Mouse (Mus musculus): ENCODE results near the gene Ttyh2.

The Ttyh2 gene

DNA sequence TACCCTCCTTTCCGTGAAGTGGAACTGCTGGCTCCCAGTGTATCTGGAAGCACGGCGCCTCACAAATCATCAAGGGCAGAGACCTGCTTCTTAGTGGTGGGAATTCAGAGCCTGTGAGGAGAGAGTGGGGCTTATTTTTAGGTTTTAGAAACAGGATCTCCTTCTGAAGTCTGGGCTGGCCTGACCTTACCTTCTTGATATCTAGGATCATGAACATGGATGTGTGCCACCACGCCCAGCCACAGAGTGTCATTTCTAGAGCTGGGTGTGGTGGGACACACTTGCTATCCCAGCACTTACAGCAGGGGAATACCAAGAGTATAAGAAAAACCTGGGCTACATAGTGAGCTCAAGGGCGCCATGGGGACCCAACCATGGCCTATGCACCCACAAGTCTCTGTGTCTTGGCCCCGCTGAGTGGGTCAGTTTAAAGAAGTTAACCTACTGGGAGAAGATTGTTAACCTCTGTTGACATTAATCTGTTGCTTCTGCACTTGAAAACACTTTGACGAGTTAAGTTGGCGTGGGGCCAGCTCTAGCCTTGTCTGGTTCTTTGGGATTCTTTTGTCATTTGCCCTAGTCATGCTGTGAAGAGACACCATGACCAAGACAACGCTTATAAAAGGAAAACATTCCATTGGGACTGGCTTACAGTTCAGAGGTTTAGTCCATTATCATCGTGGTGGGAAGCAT lies 7.9 kb downstream of the Ttyh2 start:
- DNase-seq = no peak

DNA sequence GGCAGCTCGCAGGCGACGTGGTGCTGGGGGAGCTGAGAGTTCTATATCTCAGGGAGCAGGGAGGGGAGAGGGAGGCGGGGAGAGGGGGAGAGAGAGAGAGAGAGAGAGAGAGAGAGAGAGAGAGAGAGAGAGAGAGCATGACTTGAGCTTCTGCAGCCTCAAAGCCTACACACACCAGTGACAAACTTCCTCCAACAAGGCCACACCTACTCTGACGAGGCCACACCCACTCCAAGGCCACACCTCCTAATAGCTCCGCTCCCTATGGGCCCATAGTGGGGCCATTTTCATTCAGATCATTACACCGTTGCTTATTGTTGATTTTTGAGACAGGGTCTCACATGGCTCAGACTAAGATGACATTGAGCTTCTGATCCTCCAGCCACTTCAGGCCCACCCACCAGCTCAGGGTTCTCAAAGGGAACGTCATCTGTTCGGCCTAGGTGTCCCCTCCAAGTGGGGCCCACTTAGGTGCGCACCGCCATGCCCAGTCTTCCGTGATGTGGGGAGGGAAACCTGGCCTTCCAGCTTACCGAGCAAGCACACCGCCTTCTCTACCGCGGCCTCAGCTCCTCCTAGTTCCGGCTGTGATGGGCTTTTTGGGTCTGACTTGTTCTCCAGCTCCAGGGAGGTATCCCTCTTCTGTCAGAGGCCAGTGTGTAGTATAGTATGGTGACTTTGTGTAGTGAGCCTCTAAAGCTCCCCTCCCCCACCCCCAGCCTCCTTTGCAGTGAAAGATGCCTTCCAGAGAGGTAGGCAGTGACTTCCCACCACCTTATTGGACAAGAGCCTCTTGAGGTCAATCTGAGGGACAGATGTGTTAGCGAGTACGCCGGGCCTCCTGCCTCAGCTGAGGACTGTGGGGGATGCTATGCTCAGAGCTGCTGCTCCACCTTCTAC lies 8.7 kb downstream of the Ttyh2 start:
- DNase-seq = no peak

DNA sequence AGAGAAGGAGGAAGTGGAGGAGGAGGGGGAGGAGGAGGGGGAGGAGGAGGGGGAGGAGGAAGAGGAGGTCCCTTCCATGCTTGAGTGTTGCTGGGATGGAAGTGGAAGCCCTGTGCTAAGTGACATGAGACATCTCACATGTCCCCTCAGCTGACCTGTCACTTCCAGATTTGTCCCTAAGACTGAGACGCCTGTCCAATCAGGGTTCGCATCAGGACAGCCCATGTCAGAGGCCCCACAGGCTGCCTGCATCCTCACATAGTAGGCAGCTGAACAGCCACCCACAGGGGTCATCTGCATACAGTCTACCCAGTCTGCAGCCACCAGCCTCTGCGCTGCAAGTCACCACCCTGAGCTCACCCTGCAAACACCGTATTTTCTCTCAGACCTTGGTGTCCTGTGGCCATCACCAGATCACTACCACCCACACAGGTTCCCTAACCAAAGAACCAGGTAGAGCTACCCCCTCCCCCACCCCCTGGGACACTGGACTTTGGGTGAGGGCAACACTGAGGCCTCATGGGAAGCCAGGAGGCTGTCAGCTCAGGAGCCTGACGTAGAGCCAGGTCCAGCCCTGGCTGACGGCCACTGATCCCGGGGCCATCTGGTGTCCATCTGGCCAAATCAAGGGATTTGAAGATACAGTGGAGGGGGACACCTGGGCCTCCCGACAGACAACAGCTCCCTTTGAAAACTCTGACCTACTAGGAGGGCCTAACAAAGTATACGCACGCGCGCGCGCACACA lies 9.6 kb downstream of the Ttyh2 start:
- DNase-seq = no peak

DNA sequence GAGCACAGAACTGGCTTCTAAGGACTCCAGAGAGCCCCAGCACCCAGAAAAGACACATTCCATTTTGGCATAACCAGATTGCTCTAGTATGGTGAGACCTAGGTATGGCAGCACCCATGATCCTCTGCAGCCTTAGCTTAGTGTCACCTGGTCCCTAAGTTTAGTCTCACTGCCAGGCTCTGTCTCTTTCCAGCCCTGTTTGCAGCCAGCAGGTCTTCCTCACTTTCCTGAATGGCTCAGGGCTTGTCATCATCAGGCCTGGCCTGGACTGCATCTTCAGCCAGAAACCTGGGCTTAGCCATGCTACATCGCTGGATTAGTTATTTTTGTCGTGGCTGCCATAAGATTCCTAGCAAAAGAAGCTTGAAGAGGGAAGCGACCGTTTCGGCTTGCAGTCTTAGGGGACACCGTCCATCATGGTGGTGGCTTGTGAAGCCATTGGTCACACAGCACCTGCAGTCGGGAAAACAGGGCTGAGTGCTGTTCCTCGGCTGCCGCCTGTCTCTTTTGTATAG lies 10.4 kb downstream of the Ttyh2 start:
- no peak for DNase-seq

DNA sequence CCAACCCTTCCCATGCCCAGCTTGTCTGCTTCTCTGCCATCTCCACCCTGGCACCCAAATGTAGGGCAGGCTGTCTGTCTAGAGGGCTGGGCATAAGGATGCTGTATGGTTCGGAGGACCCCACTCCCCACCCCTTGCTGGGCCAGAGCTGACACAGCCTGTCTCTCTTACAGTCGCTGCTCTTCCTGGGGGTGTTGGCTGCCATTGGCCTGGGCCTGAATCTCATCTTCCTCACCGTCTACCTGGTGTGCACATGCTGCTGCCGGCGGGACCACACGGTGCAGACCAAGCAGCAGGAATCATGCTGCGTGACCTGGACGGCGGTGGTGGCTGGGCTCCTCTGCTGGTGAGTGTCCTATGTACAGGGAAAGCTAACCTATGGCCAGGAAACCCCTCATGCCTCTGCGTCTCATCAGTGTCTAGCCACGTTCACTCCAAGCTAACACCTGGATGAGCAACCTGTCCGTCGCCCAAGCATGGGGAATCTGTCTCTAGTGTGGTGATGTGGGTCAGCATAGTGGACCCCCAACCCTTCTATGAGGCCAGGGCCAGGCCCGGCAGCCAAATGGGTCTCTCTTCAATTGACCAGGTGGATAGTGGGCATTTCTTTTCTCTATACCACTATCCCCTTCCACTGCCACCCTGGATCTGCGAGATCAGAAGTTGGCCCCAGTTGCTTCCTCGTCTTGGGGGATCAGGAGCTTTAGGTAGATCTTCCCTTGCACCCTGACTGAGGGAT lies 11.2 kb downstream of the Ttyh2 start:
- no peak for DNase-seq

DNA sequence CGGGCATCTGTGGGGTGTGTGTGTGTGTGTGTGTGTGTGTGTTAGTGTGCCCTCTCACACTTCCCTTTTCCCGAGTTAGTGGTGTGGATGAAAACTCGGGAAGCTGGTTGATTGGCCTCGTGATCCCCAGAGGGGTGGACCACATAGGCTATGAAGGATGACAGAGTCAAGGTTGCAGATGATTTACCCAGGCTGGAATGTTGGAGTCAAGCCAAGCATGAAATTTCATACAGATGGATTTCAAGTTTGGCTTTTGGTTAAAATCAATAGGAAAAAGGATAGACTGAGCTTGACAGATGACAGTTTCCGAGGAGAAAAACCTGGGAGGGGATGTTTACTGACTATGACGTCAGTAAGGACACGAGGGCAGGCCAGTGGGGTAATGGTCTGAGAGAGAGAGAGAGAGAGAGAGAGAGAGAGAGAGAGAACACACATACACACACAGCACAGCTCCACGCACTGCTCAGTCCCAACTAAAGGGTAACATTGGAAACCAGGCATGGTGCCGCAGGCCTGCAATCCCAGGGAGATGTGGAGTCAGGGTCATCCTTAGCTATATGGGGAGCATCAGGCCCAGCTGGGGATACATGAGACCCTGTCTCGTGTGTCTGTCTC lies 12.4 kb downstream of the Ttyh2 start:
- no peak for DNase-seq

DNA sequence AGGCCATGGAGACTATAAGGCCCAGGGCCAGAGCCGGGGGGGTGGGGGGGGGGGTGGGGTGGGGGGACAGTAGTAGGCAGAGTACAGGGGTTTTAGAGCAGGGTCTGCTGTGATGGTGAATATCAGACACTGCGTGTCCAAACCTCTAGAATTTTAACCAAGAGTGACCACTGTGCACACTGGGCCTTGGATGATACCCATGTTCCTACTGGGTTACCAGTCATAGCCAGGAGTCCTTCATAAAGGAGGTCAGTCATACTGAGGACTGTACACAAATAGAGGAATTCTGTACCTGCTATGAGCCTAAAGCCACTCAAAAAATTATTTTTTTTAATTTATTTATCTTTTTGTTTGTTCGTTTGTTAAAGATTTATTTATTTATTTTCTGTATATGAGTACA lies 13.5 kb downstream of the Ttyh2 start:
- DNase-seq = no peak

DNA sequence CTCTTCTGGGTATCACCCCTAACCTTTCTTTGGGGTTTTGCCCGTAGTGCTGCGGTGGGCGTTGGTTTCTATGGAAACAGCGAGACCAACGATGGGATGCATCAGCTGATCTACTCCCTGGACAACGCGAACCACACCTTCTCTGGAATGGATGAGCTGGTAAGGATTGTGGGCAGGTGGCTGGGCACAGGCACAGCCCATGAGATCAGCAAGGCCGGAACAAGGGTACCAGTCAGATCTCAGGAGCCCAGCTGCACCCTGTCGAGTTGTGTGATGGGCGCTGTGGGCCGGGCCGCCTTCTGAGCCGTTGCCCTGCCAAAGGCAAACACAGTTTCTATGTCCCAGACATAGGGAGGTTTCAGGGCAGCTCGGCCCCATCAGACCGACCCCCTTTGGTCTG lies 15.0 kb downstream of the Ttyh2 start:
- peak; percentile 43 for DNase-seq

DNA sequence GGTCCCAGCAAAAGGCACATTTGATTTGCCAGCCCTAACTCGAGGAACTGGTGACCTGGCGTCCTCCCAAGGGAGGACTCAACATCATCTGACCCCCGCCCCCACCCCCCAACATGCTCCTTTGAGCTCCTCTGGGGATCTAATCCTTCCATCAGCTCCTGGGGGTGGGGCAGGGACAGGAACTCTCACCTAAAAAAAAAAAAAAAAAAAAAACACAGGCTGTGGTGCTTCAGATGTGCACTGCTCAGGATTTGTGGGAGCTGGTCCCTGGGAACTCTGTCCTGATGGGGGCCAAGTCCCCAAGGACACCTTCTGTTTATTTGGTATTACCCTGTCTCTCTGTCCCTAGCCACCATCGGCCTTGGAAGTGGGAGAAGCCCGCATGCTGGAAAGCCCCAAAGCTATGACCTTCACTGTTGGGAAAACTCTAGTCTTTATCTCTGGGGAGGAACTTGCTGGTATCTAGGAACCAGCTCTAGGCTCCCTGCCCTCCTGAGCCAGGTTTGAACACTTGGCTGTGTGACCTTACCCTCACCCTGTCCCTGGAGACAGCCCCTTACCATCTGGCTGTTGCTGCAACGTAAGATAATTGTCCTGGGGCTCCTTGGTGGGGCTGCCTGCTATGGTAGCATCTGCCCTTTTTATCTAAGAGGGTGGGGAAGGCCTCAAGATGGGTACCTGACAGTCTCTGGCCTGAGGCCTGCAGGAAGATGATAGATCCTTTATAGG lies 16.4 kb downstream of the Ttyh2 start:
- DNase-seq = no peak

DNA sequence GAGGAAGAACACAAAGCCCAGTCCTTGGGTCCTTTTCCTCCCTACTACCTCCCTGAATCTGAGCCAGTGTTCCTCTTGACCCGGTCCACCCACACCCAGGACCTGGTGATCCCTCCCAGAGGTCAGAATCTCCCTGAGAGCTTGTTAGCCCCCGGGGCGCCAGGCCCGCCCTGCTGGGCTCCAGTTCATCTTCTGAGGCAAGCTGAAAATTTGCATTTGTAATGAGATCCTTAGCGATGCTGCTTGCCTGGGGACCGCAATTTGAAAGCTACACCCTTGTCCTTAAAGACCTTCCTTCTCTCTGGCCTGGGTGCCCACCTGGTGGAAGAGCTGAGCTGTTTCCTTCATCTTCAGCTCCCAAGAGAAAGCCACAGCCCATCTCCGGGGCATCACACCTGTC lies 17.4 kb downstream of the Ttyh2 start:
- no peak for DNase-seq

DNA sequence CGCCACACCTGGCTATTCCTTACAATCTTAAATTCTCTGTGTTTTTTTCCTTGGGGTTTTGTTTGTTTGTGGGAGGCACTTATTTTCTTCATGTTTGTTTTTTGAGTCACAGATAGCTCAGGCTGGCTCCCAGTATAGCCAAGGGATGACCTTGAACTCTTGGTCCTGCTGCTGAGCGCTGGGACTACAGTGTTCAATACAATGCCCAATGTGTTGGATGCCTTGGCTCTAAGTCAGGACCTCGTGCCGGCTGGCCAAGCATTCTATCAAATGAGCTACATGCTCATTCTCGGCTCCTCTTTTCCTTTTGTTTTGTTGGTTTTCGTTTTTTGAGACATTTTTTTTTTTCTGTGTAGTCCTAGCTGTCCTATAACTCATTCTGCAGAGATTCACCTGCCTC lies 18.2 kb downstream of the Ttyh2 start:
- no peak for DNase-seq

DNA sequence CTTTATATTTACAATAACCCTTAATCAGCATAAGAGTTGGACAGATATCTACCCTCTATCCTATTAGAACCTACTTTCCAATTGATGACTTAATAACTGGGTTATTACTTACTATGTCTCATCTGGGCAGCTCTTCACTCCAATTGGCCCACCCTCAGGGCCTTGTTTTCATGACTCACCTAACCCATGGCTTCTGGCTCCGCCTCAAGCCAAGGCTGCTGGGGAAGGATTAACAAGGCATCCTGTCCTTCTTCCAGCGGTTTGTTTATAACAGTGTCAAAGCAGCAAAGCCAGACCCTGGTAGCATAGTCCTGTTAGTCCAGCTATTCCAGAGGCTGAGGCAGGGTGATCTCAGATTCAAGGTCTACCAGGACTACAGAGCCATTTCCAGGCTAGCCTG lies 19.2 kb downstream of the Ttyh2 start:
- no peak for DNase-seq

DNA sequence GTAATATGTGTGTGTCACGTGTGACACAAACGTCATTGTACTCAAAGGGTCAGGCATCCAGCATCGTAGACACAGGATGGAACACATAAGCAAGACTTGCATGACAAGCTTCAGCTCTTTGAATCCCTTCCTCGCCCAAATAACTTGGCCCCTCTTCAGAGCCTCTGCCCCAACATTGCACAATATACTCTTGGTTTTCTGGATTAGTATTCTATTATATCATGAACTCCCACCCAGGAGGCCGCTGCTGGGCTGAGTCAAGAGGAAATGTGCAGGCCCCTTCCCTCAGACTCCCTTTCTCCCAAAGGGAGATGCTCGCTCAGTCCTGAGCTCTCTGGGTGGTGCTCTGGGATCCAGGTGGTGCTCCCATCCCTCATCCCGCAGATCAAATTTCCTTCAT lies 23.3 kb downstream of the Ttyh2 start:
- DNase-seq = no peak

DNA sequence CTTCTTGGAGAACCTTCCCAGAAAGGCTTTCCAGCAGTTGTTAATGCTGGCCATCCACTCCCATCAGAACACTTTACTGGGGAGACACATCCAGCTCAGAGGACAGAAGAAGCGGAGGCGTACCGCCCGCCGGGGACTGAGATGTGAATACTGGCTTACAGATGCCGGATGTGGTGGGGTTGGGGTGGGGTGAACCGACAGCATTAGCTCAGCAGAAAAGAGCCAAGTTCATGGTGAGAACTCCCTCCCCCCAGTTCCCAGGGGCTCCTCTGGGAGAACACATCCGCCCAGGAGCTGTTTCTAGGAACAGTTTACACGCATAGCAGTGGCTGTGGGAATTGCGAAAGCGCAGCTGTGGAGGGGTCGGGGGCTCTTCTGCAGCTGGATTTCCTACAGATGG lies 24.3 kb downstream of the Ttyh2 start:
- DNase-seq = peak; percentile 63

DNA sequence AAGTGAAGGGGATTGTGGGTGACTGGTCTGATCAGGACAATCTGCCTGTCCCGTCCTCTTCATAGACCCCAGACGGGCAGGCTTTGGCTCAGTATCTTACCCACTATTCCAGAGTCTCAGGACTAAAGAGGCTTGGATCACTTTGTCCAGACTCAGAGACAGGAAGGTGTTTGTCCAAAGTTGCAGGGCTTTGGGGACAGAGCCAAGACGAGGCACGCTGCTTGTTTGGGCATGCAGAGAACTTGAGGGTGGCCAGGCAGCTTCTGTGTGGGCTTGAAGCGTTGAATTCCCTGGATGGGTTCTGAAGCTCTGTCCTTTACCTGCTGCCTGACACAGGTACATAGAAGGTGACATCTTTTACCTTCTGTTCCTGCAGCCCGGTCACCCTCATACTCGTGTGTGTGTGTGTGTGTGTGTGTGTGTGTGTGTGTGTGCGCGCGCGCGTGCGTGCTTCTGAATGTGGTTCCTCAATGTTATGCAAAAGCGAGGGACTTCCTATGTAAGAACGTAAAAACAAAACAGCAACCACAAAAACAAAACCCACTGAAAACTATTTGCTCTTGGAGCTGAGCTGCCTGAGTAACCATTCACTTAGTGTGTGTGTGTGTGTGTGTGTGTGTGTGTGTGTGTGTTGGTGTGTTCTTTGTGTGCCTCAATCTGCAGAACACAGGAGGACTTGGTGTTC lies 27.2 kb downstream of the Ttyh2 start:
- DNase-seq = no peak

DNA sequence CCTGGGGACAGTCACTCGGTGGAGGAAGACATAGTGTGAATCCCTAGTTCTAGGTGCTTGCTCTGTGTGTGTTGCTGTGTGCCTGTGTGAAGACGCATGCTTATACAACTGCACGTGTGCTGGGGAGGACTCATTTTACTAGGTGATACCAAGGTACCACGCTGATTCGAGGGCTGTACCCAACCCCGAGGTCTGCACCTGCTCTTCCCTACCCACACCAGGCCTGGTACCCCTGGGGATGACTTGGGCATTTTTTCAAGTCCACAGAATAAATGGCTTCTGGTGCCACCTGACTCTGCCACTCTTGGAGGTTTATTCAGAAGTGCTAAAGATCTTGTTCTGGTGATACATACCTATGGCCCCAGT lies 27.7 kb downstream of the Ttyh2 start:
- DNase-seq = no peak

DNA sequence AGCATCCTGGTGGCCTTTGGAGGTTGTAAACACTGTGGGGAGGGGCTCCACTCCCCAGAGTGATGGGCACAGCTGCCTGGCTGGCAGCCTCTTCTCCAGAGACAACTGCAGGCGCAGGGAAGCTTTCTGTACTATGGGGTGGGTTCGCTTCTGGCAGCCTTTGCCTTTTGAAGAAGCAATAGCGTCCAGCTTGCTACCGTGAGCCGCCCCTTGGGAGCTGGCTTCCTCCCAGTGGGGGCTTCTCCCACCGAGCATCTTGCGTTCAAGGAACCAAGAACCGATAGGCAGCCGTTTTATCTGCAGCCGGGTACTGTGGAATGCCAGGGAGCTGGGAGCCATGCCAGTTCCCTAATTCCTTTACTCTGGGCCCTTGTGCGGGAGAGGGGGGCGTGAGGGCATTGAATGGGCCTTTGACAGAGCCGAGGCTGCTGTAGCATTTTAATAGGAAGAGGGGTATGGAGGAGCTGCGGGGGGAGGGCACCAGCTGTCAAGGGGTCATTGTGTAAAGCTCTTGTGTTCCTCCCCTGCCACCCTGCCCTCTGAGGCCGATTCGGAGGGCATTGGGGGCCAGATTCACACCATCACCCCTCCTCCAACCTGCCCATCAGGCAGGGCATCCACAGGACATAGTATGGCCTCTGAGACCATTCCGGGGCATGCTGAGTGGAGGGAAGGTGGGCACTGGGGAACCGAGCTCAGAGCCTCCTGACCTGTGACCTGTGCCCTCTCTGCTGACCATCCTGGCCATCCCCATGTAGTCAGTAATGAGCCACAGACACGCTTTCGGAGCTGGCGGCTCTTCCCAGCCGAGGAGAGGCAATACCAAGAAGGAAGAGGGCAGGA lies 29.1 kb downstream of the Ttyh2 start:
- DNase-seq = peak; percentile 76

DNA sequence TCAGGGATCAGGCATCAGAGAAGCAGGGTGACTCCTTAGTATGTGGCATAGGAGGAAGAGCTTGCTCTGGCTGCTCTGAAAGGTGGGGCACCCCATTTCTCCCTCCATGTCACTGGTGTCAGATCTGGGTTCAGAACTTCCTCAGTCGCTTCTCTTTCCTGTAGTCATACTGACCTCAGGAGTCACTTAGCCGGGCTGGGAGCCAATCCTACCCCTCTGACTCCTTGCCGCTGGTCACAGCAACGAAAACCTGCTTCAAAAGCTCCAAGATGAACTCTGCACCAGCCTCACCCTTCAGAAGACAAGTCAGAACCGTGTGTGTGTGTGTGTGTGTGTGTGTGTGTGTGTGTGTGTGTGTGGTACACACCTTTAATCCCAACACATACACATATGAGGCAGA lies 31.1 kb downstream of the Ttyh2 start:
- no peak for DNase-seq

DNA sequence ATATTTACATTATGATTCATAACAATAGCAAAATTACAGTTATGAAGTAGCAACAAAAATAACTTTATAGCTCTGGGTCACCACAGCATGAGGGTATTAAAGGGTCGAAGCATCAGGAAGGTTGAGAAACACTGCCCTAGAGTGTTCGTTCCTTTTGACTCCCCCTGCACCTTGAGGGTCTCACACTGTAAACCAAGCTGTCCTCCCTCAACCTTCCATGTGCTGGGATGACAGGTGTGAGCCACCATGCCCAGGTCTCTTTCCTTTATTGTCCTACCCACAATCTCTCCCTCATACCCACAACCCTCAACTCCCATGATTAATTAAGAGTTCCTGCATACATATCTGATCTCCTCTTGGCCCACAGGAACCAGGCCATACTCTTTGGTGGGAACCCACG lies 36.2 kb downstream of the Ttyh2 start:
- DNase-seq = no peak

DNA sequence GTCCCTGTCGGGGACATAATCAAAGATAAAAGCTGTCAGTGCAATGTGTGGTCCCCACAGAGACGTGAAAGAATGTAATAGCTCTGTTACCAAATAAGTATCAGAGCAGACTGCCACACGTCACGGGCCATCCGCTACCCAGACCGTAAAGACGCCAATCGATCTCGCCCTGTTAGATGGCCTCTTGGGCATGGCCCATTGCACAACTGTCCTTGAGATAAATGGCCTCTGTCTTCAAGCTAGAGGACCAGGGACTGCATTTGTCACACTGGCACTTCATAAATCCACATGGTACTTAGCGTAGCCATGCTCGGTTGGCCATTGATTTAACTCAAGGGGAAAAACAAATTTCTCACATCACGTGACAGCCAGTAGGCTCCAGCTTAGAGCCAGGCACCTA lies 36.6 kb downstream of the Ttyh2 start:
- no peak for DNase-seq

Measured in right cerebral cortex, adult 18-20 months (tissue).